Mouse (Mus musculus): ENCODE results near the gene Znrf2. TPM values are rescaled to one million over a fixed set of nuclear protein-coding genes. Genes with fewer than 3 reads are reported as not detected.

Znrf2 gene
- total RNA-seq (2017): 51.6 and 62.5 TPM in 2 replicates

DNA sequence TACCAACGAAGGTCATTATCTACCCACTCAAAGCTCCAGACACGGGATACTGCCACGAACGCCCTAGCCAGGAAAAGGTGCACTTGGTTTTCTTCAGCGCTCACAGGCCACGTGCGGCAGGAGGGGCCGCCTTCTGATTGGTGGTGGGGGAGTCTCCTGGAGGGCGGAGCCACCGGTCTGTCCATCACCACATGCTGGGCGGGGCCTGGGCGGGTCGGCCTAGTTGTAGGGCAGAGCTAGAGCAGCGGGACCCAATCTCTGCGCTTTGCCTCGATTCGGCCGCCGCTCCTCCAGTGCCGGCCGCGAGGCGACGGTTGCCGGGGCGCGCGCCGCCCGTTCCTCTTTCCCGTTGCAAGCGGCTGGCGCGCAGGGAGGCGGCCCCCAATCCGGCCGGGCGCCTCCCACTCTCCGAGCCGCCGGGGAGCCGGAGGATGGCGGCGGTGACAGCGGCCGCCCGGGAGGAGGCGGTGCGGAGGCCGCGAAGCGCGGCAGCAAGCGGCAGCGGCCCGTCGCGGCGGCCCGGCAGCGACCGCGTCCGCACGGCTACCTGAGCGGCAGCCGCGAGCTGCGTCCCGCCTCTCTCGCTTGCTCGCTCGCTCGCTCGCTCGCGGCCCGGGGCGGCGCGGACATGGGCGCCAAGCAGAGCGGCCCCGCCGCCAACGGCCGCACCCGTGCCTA is at the start of gene Znrf2:
Gene Znrf2, plus strand, starts transcription at position 529 of the 678 bp plus-strand sequence.
- ATAC-seq (replicated peaks; ENCODE audit: low read depth, poor library complexity, severe bottlenecking): peak; percentile 77

DNA sequence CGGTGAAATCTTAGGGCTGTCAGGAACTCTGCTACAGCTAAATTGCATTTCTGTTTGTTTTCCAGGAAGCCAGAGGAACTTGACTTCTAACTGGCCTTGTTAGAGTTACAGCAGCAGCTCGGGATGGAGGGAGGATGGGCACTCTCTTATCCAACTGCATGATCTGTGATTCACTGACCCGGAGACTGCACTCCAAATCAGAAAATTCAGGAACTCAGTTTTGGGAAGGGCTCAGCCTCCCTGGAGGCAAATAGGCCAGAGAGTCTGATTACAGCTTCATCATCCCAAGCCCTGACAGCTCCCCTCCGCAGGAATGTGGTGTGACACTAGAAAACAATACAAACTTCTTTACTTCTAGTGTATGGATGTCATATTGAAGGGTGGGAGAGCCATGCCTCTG is 49.0 kb upstream of the Znrf2 start:
- no peak for ATAC-seq (replicated peaks; ENCODE audit: low read depth, poor library complexity, severe bottlenecking)

DNA sequence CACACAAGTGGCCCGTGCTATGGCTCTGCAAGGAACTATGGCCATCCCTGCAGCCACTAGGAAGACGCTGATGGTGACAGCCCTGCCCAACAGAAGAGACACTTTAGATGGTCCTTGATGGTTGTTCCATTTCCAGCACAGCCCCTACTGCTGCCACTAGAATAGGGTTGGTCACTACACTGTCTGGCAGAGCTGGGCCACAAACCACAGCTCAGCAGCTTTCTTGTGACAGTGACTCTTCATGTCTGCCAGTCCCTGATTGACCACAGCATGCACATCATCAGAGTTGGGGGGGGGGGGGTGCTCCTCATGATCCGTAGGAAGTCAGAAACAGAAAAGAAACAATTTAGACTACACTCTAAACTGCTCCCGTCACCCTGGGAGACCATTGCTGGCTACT is 46.0 kb upstream of the Znrf2 start:
- ATAC-seq (replicated peaks; ENCODE audit: low read depth, poor library complexity, severe bottlenecking): peak; percentile 36; the same call in 1 of the 2 replicates

DNA sequence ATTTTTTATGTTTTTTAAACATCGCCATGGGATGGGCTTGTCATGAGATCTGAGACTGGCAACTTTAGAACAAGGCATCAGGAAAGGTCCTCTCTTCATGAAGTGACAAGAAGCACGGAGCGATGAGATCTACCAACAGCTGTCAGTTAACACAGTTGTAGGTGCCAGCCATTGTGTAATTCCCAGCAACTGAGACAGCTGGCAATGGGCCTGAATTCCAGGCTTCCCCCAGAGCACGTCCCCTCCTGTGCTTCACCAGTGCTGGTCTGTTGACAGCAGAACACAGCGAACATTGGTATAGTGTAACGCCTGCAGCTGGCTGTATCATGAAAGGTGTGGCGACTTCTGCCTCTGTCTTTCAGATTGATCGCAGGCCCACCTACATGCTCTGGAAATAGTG is 45.5 kb upstream of the Znrf2 start:
- ATAC-seq (replicated peaks; ENCODE audit: low read depth, poor library complexity, severe bottlenecking): no peak

DNA sequence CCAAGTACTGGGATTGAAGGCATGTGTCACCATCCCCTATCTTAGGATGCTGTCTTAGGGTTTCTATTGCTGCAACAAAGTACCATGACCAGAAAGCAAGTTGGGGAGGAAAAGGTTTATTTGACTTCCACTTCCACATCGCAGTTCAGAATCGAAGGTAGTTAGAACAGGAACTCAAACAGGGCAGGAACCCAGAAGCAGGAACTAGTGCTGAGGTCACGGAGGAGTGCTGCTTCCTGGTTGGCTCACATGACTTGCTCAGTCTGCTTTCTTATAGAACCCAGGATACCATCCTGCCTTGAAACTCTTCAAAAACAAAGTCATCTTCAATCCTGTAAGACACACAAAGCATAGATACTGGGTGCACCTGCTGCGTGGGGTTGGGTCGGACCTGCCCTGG is 44.6 kb upstream of the Znrf2 start:
- no peak for ATAC-seq (replicated peaks; ENCODE audit: low read depth, poor library complexity, severe bottlenecking)

DNA sequence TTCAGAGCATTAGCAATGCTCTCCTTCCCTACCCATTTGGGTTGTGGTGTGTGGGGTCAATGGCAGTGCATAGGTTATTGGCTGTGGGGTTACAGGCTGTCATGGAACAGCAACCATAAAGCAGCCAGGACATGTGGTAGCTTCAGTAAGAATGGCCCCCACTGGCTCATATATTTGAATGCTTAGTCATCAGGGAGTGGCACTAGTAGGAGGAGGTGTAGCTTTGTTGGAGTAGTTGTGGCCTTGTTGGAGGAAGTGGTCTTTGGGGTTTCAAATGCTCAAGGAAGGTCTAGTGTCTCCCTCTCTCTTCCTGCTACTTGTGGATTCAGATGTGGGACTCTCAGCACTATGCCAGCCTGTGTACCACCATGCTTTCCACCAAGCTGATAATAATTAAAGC is 41.0 kb upstream of the Znrf2 start:
- peak; percentile 96 for ATAC-seq (replicated peaks; ENCODE audit: low read depth, poor library complexity, severe bottlenecking)

DNA sequence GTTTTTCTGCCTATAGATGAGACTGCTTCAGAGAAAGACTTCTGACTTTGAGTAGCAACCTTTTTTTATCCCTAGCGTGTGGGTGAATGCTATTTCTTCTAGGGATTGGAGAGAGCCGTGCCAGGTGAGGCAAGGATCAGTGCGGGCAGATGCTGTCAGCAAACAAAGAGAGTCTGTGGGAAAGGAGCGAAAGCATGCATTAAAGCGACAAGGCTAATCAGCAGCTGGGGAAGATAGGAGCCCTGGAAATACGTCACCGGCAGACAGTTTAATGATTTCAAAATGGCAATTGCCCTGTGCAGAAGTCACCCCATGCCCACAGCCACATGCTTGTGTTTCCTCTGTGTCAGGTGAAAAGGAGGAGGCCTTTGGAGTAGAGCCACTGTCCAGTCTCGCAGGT is 39.1 kb upstream of the Znrf2 start:
- ATAC-seq (replicated peaks; ENCODE audit: low read depth, poor library complexity, severe bottlenecking): no peak

DNA sequence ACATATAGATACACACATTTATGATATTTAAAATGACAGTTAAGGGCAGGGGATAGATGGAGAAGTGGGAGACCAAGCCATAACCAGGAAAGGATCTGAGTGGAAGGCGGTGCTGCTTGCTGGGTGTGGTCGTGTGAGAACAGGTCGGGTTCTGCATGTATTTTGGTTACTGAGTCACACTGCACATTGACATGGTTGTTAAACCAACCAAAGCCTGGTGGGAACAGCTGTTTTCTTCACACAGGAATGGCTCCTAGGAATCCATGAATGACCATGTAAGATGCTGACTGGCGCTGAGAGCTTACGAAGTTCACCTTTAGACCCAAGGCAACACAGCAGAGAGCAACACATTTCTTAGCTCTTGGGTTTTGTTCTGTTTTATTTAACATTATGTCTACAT is 36.7 kb upstream of the Znrf2 start:
- ATAC-seq (replicated peaks; ENCODE audit: low read depth, poor library complexity, severe bottlenecking): no peak

DNA sequence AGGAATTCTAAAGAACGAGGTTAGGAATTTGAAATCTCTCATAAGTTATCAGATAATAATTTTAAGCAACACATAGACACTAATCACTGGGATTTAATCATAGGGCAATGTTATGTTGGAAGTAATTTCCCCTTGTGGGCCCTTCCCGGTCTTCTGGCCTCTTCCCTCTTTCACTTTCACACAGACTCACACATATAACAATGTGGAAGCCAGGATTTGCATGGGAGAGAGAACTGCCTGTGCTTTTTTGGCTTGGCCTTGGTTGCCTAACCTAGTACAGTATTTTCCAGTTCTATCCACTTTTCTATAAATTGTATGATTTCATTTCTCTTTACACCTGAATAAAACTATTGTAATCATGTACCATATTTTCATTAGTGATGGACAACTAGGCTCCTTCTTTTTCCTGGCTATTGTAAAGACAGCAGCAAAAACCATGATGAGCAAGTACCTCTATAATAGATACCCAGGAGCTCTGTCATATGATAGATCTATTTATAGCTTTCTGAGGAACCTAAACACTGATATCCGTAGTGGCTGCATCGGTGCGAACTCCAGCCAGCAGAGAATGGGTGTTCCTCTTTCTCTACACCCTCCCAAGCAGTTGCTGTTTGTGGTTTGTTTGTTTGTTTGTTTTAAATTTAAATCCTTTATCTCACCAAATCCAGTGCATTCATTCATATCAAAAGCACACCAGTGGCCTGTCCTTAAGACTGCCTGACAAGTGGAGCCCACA is 36.0 kb upstream of the Znrf2 start:
- ATAC-seq (replicated peaks; ENCODE audit: low read depth, poor library complexity, severe bottlenecking): no peak; the same call in 1 of the 2 replicates

DNA sequence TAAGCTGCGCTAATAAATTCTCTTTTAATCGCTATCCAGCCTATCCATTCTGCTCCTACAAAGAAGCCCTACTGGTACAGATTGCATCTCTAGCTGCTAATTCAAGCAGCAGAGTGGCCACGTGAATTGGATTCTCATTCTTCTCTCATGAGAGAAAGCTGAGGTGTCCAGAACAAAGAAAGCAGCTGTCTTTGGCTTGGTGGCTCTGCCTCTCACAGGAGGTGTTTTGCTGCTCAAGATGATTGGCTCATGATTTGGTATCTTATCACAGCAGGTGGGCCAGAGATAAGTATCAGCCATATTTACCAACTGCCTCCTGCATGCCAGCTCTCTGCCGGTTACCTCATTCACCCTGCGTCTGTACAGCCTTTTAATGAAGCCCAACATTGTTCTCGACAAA is 34.8 kb upstream of the Znrf2 start:
- no peak for ATAC-seq (replicated peaks; ENCODE audit: low read depth, poor library complexity, severe bottlenecking)

DNA sequence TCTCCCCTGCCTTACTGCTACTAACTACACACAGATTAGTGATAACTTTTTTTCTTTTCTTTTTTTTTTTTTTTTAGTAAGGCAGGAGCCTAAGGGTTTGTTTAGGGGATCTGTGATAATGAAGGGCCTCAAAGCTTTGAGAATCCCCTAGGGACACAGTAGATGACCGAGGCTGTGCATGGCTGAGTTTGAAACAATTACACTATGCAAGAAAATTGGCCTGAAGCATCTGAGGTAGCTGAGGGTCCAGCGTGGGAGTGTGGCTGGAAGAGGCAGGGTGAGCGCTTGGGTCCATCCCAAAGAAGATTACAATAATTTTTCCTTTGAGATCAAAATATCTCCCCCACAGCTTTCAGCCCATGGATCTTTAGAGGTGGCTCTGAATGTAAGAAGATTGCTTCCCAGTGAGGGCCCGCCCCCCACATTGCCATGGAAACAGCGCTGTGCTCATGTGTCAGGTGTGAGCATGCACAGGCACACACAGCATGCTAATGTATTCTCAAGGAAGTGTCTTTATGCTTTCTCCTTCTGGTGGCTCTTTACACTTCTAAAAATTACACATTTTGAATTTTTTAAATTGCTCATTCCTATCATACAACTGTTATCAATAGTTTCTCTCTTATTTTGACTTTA is 31.5 kb upstream of the Znrf2 start:
- no peak for ATAC-seq (replicated peaks; ENCODE audit: low read depth, poor library complexity, severe bottlenecking)

DNA sequence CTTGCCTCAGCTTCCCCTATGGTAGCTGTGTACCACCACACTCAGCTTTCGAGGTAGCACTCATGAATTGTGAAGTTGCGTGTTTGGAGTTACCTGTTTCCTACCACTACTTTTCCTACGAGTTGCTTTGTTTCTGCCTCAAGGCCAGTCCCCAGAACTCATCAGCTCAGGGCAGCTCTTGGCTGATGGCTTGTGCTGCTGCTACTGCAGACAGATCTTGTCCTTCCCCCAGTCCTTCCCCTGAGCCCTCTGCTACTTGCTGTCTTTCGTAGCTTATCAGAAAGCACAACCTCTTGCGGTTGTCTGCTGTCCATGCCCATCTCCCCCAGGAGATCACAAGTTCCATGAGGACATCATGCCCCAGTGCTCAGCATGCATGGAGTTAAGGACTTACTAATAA is 29.9 kb upstream of the Znrf2 start:
- no peak for ATAC-seq (replicated peaks; ENCODE audit: low read depth, poor library complexity, severe bottlenecking)

DNA sequence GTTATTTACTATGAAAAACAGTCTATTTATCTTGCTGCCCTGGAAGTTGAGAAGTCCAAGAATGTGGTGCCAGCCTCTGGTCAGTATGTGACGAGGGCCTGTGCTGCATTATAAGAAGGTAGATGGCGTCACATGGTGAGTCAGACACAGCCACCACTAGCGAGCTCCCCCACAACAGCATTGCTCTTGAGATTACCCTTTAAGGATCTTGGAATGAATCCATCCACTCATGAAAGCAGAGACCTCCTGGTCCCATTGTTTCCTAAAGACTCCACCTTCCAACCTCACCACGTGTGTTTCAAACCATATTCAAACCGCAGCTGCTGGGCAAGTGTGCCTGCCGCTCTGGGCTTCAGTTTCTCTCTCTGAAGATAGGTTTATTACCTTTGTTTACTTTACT is 28.2 kb upstream of the Znrf2 start:
- no peak for ATAC-seq (replicated peaks; ENCODE audit: low read depth, poor library complexity, severe bottlenecking)

DNA sequence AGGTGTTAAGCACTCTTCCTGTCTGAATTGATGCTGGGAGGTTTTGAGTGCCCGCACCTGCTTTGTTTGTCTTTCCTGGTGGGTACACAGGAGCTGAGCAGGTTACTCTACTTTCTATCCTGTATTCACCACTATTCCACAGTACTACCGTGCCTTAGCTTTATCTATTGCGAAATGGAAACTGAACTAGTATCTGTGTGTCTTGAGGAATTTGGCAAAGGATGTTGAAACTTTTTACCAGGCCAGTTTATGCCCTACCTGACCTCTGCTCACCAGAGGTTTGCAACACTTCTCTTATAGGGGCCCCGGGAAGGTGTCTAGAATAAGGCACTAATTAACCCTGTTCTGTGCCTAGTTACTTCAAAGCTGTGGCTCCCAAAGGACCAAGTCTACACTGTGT is 27.6 kb upstream of the Znrf2 start:
- ATAC-seq (replicated peaks; ENCODE audit: low read depth, poor library complexity, severe bottlenecking): no peak

DNA sequence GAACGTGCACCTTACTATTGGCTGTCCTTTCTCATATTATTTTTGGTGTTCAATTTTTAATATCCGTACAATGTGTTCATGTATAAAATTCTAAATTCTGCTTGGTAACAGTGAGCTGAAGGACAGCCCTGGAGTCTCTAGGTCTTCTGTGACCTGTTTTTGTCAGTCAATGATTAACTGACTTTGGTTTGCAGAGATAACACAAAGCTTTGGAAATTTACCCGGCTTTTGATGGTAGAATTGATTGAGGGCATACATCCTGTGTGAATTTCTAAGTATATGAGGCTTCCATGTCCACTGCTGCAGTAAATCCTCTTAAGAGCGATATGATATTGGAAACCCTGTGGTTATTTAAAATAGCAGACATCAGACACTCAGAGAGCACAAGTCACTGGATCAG is 26.6 kb upstream of the Znrf2 start:
- no peak for ATAC-seq (replicated peaks; ENCODE audit: low read depth, poor library complexity, severe bottlenecking)

DNA sequence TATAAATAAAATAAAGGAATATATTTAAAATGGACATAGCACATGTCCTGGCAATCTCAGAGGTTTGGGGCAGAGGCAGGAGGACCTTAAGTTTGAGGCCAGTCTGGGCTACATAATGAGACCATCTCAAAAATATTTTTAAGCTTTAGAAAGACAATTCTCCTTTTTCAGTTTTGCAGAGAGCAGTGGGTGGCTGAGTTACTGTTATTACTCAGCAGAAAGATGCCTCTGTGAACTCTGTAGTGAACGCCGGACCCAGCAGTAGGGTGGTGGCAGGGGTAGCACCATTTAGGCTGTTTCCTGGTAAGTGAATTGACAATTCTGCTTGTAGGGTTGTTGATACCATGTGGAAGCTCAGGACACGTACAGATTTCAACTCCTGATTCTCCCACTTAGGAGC is 22.9 kb upstream of the Znrf2 start:
- no peak for ATAC-seq (replicated peaks; ENCODE audit: low read depth, poor library complexity, severe bottlenecking)

DNA sequence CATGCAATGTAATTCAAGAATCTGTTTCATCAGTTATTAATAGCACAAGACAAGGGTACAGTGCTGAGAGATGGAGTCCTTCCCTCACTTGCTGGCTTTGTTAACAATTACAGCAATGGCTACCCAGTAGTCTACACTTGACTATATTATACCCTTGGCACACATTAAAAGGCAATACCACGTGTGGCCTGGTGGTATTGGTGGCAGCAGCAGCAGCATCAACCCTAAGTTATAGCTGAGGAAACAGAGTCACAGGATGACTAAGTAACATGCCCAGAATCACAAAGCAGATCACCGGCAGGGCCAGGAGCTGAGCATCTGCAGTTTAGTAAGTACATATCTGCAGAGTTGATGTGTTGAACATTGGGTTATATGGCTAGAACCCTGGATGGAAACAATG is 22.3 kb upstream of the Znrf2 start:
- no peak for ATAC-seq (replicated peaks; ENCODE audit: low read depth, poor library complexity, severe bottlenecking)

DNA sequence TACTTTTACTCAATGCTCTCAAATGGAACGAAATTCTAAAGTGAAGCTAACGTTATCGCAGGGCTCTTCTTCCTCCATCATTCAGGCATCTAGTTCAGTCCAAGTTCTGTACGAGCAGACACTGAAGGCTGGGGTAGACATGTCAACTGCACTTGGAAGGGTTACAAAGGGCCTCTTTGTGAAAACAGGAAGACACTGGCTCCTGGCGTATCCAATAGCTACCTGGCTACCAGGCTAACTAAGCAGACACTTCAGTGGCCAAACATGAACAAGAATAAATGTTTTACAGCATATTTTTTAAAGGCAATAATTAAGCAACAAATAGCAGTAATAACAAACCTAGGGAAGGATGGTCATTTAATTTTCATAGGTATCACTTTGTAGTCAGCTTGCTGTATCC is 21.7 kb upstream of the Znrf2 start:
- no peak for ATAC-seq (replicated peaks; ENCODE audit: low read depth, poor library complexity, severe bottlenecking)

DNA sequence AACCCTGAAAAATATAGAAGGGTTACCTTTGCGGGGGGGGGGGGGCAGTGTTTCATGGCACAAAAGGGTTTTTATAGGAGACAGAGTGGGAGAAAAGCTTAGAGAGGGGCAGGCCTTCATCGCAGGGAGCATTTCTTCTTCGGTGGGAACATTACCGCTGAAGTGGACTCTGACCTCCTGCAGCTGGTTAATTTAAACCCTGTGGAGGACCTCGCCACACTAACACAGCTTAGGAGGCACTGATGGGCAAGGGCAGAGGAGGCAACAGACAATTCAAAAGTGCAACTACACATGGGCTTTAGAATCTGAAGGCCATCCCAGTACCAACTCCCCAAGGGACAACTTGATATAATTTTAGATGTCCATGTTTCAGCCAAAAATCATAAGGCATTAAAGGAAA is 20.7 kb upstream of the Znrf2 start:
- ATAC-seq (replicated peaks; ENCODE audit: low read depth, poor library complexity, severe bottlenecking): no peak

DNA sequence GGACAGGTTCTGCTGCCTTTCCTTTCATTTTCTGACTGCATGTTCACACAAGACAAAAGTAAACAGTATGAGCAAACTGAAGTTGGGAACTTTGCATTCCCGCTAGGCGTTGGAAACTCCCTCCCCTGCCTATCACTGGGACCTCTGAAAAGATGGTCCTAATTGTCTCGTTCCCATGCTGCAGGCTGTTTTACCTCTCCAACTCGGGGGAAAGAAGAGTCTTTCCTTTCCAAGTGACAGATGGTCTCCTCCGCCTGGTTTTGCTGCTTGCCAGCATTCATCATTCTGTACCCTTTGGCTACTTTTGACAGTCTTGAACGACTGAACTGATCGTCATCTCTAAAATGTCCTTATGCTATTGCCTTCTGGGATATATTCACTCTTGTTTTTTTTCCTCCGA is 14.4 kb upstream of the Znrf2 start:
- ATAC-seq (replicated peaks; ENCODE audit: low read depth, poor library complexity, severe bottlenecking): no peak

DNA sequence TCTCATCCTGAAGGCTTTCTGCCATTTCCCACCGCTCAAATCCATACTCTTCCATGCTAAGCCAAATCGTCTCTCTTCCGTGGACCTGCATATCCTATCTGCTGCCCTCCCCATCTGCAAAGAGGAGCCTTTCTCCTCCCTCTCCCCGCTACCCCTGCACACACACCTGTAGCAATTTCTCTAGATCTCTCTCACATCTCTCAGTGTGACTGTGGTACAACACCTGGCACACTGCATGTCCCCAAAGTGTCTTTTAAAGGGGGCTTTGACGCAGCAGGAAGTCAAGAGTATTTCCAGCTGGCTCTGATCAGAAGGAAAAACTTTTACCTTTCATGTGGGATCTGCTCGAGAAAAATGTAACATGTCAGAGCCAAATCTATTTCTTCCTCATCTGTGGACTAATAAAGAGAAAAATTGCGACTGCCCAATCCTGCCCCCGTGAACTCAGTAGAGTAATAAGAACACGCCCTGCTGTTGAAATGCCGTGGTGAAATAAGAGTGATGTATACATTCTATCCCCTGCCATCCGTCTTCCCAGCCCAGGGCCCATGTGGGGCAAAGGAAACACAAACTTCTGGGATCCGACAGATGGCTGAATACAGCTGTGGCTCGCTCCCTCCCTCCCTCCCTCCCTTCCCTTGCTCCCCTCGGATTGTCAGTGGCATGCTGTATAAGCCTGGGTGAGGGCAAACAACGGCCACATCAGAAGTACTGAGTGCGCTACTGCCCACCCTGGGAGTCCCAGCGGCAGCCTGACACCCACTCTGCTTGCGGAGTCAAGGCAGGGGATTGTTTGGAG is 12.5 kb upstream of the Znrf2 start:
- no peak for ATAC-seq (replicated peaks; ENCODE audit: low read depth, poor library complexity, severe bottlenecking)

Measured in common myeloid progenitor, adult 5-6 weeks (primary cell).